Mouse (Mus musculus): ENCODE results near the gene Polr3h.

DNA sequence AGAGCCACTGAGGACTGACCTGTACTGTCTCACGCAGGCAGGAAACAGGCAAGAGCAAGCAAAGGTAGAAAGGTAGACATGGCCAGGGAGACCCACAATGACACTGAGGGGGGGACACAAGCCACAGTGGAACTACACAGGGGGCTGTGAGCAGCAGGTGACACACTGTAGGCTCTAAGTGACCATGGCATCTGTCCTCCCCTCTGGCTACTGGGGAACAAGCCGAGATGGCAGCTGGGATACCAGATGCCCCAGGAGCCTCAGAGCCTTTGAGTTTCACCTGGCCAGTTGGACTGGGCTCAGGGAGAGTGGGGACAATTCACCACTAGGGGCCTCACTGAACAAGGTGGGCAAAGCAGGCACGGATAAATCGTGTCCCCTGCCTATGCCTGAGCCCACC is 26.3 kb upstream of the Polr3h start:
- TF ChIP-seq ZKSCAN1 (IDR thresholded peaks at IDR 0.05; ENCODE audit: borderline replicate concordance, low read depth, low read length) (no peak), MAFK (IDR thresholded peaks at IDR 0.05; ENCODE audit: insufficient replicate concordance, low read length) (no peak), TBP (conservative IDR thresholded peaks at IDR 0.05; ENCODE audit: low read depth, low read length) (no peak), CTCF (conservative IDR thresholded peaks at IDR 0.05 in 1 of 2, IDR thresholded peaks at IDR 0.05 in 1 of 2; ENCODE audit: low read depth in 2 of 2, low read length in 2 of 2) (no peak), NRF1 (IDR thresholded peaks at IDR 0.05; ENCODE audit: low read depth, low read length) (no peak)

Data from CH12.LX (cell line).